Mouse (Mus musculus) right cerebral cortex, postnatal 25 days (tissue): ENCODE measurements around the gene Ptprn.

Experiments
- DNase-seq: peaks from one replicate; pipeline ENCODE4 v3.0.0; 2022

The Ptprn gene

GRCm38 (mm10) chr1:75221538-75221937, 42.8 kb downstream of the Ptprn start:
- DNase-seq = no peak

- DNase-seq = no peak
These were observed 44.8 kb downstream of the Ptprn start, which contains the start of gene Tuba4a for GRCm38 (mm10) chr1:75219531-75219930. Gene Tuba4a, minus strand, starts transcription at chr1:75219865.

- peak; percentile 91 for DNase-seq
These were observed 45.2 kb downstream of the Ptprn start for GRCm38 (mm10) chr1:75219078-75219477.

GRCm38 (mm10) chr1:75218227-75219001, 45.9 kb downstream of the Ptprn start:
- DNase-seq = peak; percentile 81

GRCm38 (mm10) chr1:75217893-75218226, 46.4 kb downstream of the Ptprn start:
- DNase-seq = no peak

- DNase-seq = no peak
These were observed 47.3 kb downstream of the Ptprn start for GRCm38 (mm10) chr1:75216797-75217585.

- DNase-seq = no peak
These were observed 48.5 kb downstream of the Ptprn start for GRCm38 (mm10) chr1:75215785-75216184.

- peak; percentile 62 for DNase-seq
These were observed 49.4 kb downstream of the Ptprn start for GRCm38 (mm10) chr1:75214886-75215285.

GRCm38 (mm10) chr1:75214442-75214841, 49.9 kb downstream of the Ptprn start:
- no peak for DNase-seq

GRCm38 (mm10) chr1:75213096-75213495, 51.2 kb downstream of the Ptprn start:
- no peak for DNase-seq

GRCm38 (mm10) chr1:75212542-75212941, 51.8 kb downstream of the Ptprn start:
- no peak for DNase-seq

GRCm38 (mm10) chr1:75211141-75211708, 53.1 kb downstream of the Ptprn start:
- DNase-seq = no peak

- DNase-seq = peak; percentile 96
These were observed 53.9 kb downstream of the Ptprn start, which contains the start of the genes Glb1l and Stk16 for GRCm38 (mm10) chr1:75210136-75211087. Gene Glb1l, minus strand, starts transcription at chr1:75210813. Gene Stk16, plus strand, starts transcription at chr1:75210838.

- no peak for DNase-seq
These were observed 55.2 kb downstream of the Ptprn start for GRCm38 (mm10) chr1:75208967-75209678.

- no peak for DNase-seq
These were observed 63.1 kb downstream of the Ptprn start for GRCm38 (mm10) chr1:75201236-75201635.
